In genomic region chr1:160231013-160231412, GRCm38 (mm10) we compare ENCODE assay signal across 9 mouse cellular contexts. TPM values are rescaled to one million over a fixed set of nuclear protein-coding genes. Genes with fewer than 3 reads are reported as not detected.
DNase-seq lines count a peak whose midpoint lies in the region; ATAC-seq and TF ChIP-seq lines count a peak whose summit lies in the region.
"Had no signal": no experiment of that assay in that cellular context is flagged by ENCODE, and none has a peak within 500 bp of the region (broad histone marks: within the 10 kb centered on the region; RNA-seq: fewer than 3 reads in every experiment).

No protein-coding gene starts in this region.

- H3K36me3 ChIP-seq in kidney, embryonic 14.5 days (ENCODE audit: control insufficient read depth, insufficient read depth, low read length), result no peaks in the 10 kb centered on the region
- no peaks in the 10 kb centered on the region for H3K36me3 ChIP-seq in stomach, postnatal 0 days (ENCODE audit: control insufficient read depth, insufficient read depth, low read length)

- TF ChIP-seq CTCF in stomach, postnatal 0 days (IDR thresholded peaks at IDR 0.05; ENCODE audit: low read depth), result peak; percentile 74

- H3K4me1 ChIP-seq in kidney, embryonic 14.5 days (ENCODE audit: control insufficient read depth, insufficient read depth, low read length), result no peaks in the 10 kb centered on the region
- H3K4me1 ChIP-seq in stomach, postnatal 0 days (replicated peaks; ENCODE audit: control insufficient read depth, insufficient read depth), result no peaks in the 10 kb centered on the region

- H3K27me3 ChIP-seq in kidney, embryonic 14.5 days (ENCODE audit: control insufficient read depth, insufficient read depth, low read length), result no peaks in the 10 kb centered on the region
- no peaks in the 10 kb centered on the region for H3K27me3 ChIP-seq in stomach, postnatal 0 days (ENCODE audit: control insufficient read depth, insufficient read depth, low read length)
- H3K27me3 ChIP-seq: liver, embryonic 13.5 days had no signal

- 46% methylated on average over 4 of the region's 4 CpGs for WGBS in kidney, embryonic 14.5 days
- 32% methylated on average over 4 of the region's 4 CpGs for WGBS in stomach, postnatal 0 days

- no peaks in the 10 kb centered on the region for H3K9me3 ChIP-seq in kidney, embryonic 14.5 days (ENCODE audit: control insufficient read depth, low read length)
- H3K9me3 ChIP-seq in stomach, postnatal 0 days (ENCODE audit: control insufficient read depth, low read length), result no peaks in the 10 kb centered on the region
- H3K9me3 ChIP-seq: liver, embryonic 13.5 days had no signal

- DNase-seq in adrenal gland, postnatal 14 days, result peak; percentile 55
- DNase-seq in adrenal gland, adult 2 months, result no peak
- DNase-seq in kidney, postnatal 14 days, result peak; percentile 36
- DNase-seq in thymus, postnatal 14 days, result peak; percentile 25
- DNase-seq in thymus, adult 18-20 months, result no peak
- DNase-seq in stomach, postnatal 0 days (ENCODE audit: low spot score), result no peak
- no peak for DNase-seq in natural killer cell, adult 2 months (ENCODE audit: low spot score in 2 of 2)
- DNase-seq: liver, embryonic 13.5 days had no signal

- H3K9ac ChIP-seq in kidney, embryonic 14.5 days (ENCODE audit: low read depth, low read length), result no peak overlapping the region
- no peak overlapping the region for H3K9ac ChIP-seq in stomach, postnatal 0 days (ENCODE audit: low read length)
- H3K9ac ChIP-seq: liver, embryonic 13.5 days had no signal

- H3K4me3 ChIP-seq in kidney, embryonic 14.5 days (ENCODE audit: low read length), result no peak overlapping the region
- no peak overlapping the region for H3K4me3 ChIP-seq in stomach, postnatal 0 days (ENCODE audit: low read depth, low read length)
- H3K4me3 ChIP-seq: liver, embryonic 13.5 days had no signal

- no peak overlapping the region for H3K4me2 ChIP-seq in kidney, embryonic 14.5 days (replicated peaks; ENCODE audit: low read depth, low read length)
- H3K4me2 ChIP-seq in stomach, postnatal 0 days (replicated peaks; ENCODE audit: low read depth), result no peak overlapping the region
- H3K4me2 ChIP-seq: liver, embryonic 13.5 days had no signal

- H3K27ac ChIP-seq in kidney, embryonic 14.5 days (ENCODE audit: low read depth, low read length), result no peak overlapping the region
- H3K27ac ChIP-seq in stomach, postnatal 0 days (replicated peaks), result no peak overlapping the region
- H3K27ac ChIP-seq: liver, embryonic 13.5 days had no signal

- no peak for TF ChIP-seq EP300 in stomach, postnatal 0 days (optimal IDR thresholded peaks at IDR 0.05)

- ATAC-seq in kidney, embryonic 14.5 days (ENCODE audit: low FRiP score, low TSS enrichment), result no peak
- no peak for ATAC-seq in stomach, postnatal 0 days (ENCODE audit: low FRiP score, low TSS enrichment)

RNA-seq across cellular contexts. Expression of gene Cacybp, which starts 18.3 kb away (rescaled TPM):
- 75.7 and 82.4 TPM in 2 replicates for total RNA-seq in adrenal gland, postnatal 14 days (2021)
- total RNA-seq in adrenal gland, adult 2 months (2021), result 100 to 1,000 TPM; 100 to 136 TPM
- polyA plus RNA-seq in adrenal gland, adult 2 months (2012; rRNA removed), result 13.5 and 15.1 TPM in 2 replicates
- polyA plus RNA-seq in kidney, embryonic 14.5 days (2014; fragmentation: Nextera tagmentation; extraction: Ambion mirVana), result 252 and 302 TPM in 2 replicates
- polyA plus RNA-seq in stomach, postnatal 0 days (2015; fragmentation: Nextera tagmentation; extraction: Ambion mirVana), result 106 and 119 TPM in 2 replicates

RNA-seq across cellular contexts. Expression of gene Mrps14, which starts 36.0 kb away (rescaled TPM):
- 96.4 and 112 TPM in 2 replicates for total RNA-seq in adrenal gland, postnatal 14 days (2021)
- total RNA-seq in adrenal gland, adult 2 months (2021), result 100 to 1,000 TPM in 1 of 2 experiments, 10 to 100 TPM in 1; 58.0 to 106 TPM
- polyA plus RNA-seq in adrenal gland, adult 2 months (2012; rRNA removed), result 14.2 and 14.8 TPM in 2 replicates
- 250 and 358 TPM in 2 replicates for polyA plus RNA-seq in kidney, embryonic 14.5 days (2014; fragmentation: Nextera tagmentation; extraction: Ambion mirVana)
- polyA plus RNA-seq in stomach, postnatal 0 days (2015; fragmentation: Nextera tagmentation; extraction: Ambion mirVana), result 248 and 259 TPM in 2 replicates

Comparison
In these comparisons a context has a peak if more than half of its experiments do, and no peak if none do; other contexts are left out.
1. DNase-seq: peak in adrenal gland, postnatal 14 days (single experiment), kidney, postnatal 14 days (single experiment) and thymus, postnatal 14 days (single experiment); none in adrenal gland, adult 2 months (single experiment), thymus, adult 18-20 months (0 of 2), stomach, postnatal 0 days (single experiment) and natural killer cell, adult 2 months (0 of 2).
2. RNA of gene Mrps14, which starts 36.0 kb away (polyA plus RNA-seq): 248 to 259 TPM in stomach, postnatal 0 days and 250 to 358 TPM in kidney, embryonic 14.5 days; 14.2 to 14.8 TPM in adrenal gland, adult 2 months; every median in the first group is over 10 times any median in the second.